28 mouse cellular contexts compared by ENCODE assay signal in genomic region chr5:53514959-53515612, GRCm38 (mm10). TPM values are rescaled to one million over a fixed set of nuclear protein-coding genes. Genes with fewer than 3 reads are reported as not detected.
DNase-seq lines count a peak whose midpoint lies in the region; ATAC-seq and TF ChIP-seq lines count a peak whose summit lies in the region.
"Had no signal": no experiment of that assay in that cellular context is flagged by ENCODE, and none has a peak within 500 bp of the region (broad histone marks: within the 10 kb centered on the region; RNA-seq: fewer than 3 reads in every experiment).

No protein-coding gene starts in this region.

- no peaks in the 10 kb centered on the region for H3K27me3 ChIP-seq in forebrain, embryonic 16.5 days (replicated peaks; ENCODE audit: control insufficient read depth, insufficient read depth, low read length)
- no peaks in the 10 kb centered on the region for H3K27me3 ChIP-seq in forebrain, embryonic 11.5 days (ENCODE audit: control insufficient read depth, insufficient read depth, low read length)
- H3K27me3 ChIP-seq in midbrain, embryonic 15.5 days (replicated peaks) = no peaks in the 10 kb centered on the region
- H3K27me3 ChIP-seq in midbrain, embryonic 10.5 days (ENCODE audit: low read depth, poor library complexity, severe bottlenecking) = no peaks in the 10 kb centered on the region
- no peaks in the 10 kb centered on the region for H3K27me3 ChIP-seq in lung, postnatal 0 days (replicated peaks; ENCODE audit: insufficient read depth, low read length)
- H3K27me3 ChIP-seq: liver, embryonic 13.5 days; midbrain, embryonic 12.5 days; neural tube, embryonic 13.5 days; Patski had no signal

- ATAC-seq in forebrain, embryonic 16.5 days = peak; percentile 80
- no peak for ATAC-seq in forebrain, embryonic 11.5 days (replicated peaks; ENCODE audit: low FRiP score)
- peak; percentile 73; the same call in 1 of the 2 replicates for ATAC-seq in midbrain, embryonic 15.5 days (replicated peaks)
- 0 out of 2 replicates have a peak, but pooled peaks have one; percentile 36 for ATAC-seq in common myeloid progenitor, adult 5-6 weeks (replicated peaks; ENCODE audit: low read depth, poor library complexity, severe bottlenecking)
- ATAC-seq in lung, postnatal 0 days = peak; percentile 57
- ATAC-seq: hindbrain, postnatal 0 days; Patski had no signal

- H3K27ac ChIP-seq in forebrain, embryonic 16.5 days (ENCODE audit: low read length) = no peak overlapping the region
- no peak overlapping the region for H3K27ac ChIP-seq in forebrain, embryonic 11.5 days (ENCODE audit: low read depth, low read length)
- no peak overlapping the region for H3K27ac ChIP-seq in midbrain, embryonic 15.5 days
- H3K27ac ChIP-seq in midbrain, embryonic 10.5 days (replicated peaks) = no peak overlapping the region
- H3K27ac ChIP-seq in lung, postnatal 0 days (ENCODE audit: low read length) = no peak overlapping the region
- no peak overlapping the region for H3K27ac ChIP-seq in layer of hippocampus, adult 2 months
- H3K27ac ChIP-seq: heart, embryonic 13.5 days; hindbrain, postnatal 0 days; left cerebral cortex, adult 2 months; liver, embryonic 13.5 days; midbrain, embryonic 12.5 days; neural tube, embryonic 13.5 days had no signal

- H3K4me3 ChIP-seq in forebrain, embryonic 16.5 days (replicated peaks; ENCODE audit: low read length) = no peak overlapping the region
- no peak overlapping the region for H3K4me3 ChIP-seq in forebrain, embryonic 11.5 days (ENCODE audit: low read depth, low read length)
- no peak overlapping the region for H3K4me3 ChIP-seq in midbrain, embryonic 15.5 days
- no peak overlapping the region for H3K4me3 ChIP-seq in midbrain, embryonic 10.5 days
- no peak overlapping the region for H3K4me3 ChIP-seq in lung, postnatal 0 days (ENCODE audit: low read depth, low read length)
- no peak overlapping the region for H3K4me3 ChIP-seq in layer of hippocampus, adult 2 months
- H3K4me3 ChIP-seq: heart, embryonic 13.5 days; left cerebral cortex, adult 2 months; liver, embryonic 13.5 days; midbrain, embryonic 12.5 days; myocyte; neural tube, embryonic 13.5 days had no signal

- peaks cover 6% of the 10 kb centered on the region for H3K4me1 ChIP-seq in forebrain, embryonic 16.5 days (replicated peaks; ENCODE audit: control insufficient read depth, insufficient read depth, low read length)
- 0 out of 2 replicates have a peak, but pooled peaks cover 2% of the 10 kb centered on the region for H3K4me1 ChIP-seq in forebrain, embryonic 11.5 days (replicated peaks; ENCODE audit: control insufficient read depth, insufficient read depth, low read length)
- no peaks in the 10 kb centered on the region for H3K4me1 ChIP-seq in midbrain, embryonic 15.5 days
- 0 out of 2 replicates have a peak, but pooled peaks cover 2% of the 10 kb centered on the region for H3K4me1 ChIP-seq in midbrain, embryonic 10.5 days
- no peaks in the 10 kb centered on the region for H3K4me1 ChIP-seq in lung, postnatal 0 days (ENCODE audit: insufficient read depth, low read depth, low read length)
- H3K4me1 ChIP-seq: liver, embryonic 13.5 days; neural tube, embryonic 13.5 days had no signal

- H3K9me3 ChIP-seq in forebrain, embryonic 16.5 days (ENCODE audit: control insufficient read depth, low read length) = no peaks in the 10 kb centered on the region
- no peaks in the 10 kb centered on the region for H3K9me3 ChIP-seq in forebrain, embryonic 11.5 days (ENCODE audit: control insufficient read depth, low read length)
- no peaks in the 10 kb centered on the region for H3K9me3 ChIP-seq in midbrain, embryonic 15.5 days
- no peaks in the 10 kb centered on the region for H3K9me3 ChIP-seq in midbrain, embryonic 10.5 days (replicated peaks)
- no peaks in the 10 kb centered on the region for H3K9me3 ChIP-seq in lung, postnatal 0 days (ENCODE audit: low read length)
- H3K9me3 ChIP-seq: liver, embryonic 13.5 days; midbrain, embryonic 12.5 days; neural tube, embryonic 13.5 days had no signal

- H3K36me3 ChIP-seq in forebrain, embryonic 16.5 days (ENCODE audit: control insufficient read depth, insufficient read depth) = no peaks in the 10 kb centered on the region
- H3K36me3 ChIP-seq in forebrain, embryonic 11.5 days (ENCODE audit: control insufficient read depth, insufficient read depth, low read length) = no peaks in the 10 kb centered on the region
- no peaks in the 10 kb centered on the region for H3K36me3 ChIP-seq in midbrain, embryonic 15.5 days (replicated peaks)
- no peaks in the 10 kb centered on the region for H3K36me3 ChIP-seq in midbrain, embryonic 10.5 days
- H3K36me3 ChIP-seq in lung, postnatal 0 days (ENCODE audit: insufficient read depth, low read length) = no peaks in the 10 kb centered on the region
- H3K36me3 ChIP-seq: heart, embryonic 13.5 days; liver, embryonic 13.5 days; midbrain, embryonic 12.5 days; neural tube, embryonic 13.5 days had no signal

- H3K9ac ChIP-seq in forebrain, embryonic 16.5 days (replicated peaks; ENCODE audit: low read depth, low read length) = no peak overlapping the region
- H3K9ac ChIP-seq in forebrain, embryonic 11.5 days (ENCODE audit: low read length) = no peak overlapping the region
- H3K9ac ChIP-seq in midbrain, embryonic 15.5 days = no peak overlapping the region
- H3K9ac ChIP-seq in lung, postnatal 0 days (replicated peaks; ENCODE audit: low read depth) = no peak overlapping the region
- H3K9ac ChIP-seq: heart, embryonic 13.5 days; liver, embryonic 13.5 days; midbrain, embryonic 12.5 days; neural tube, embryonic 13.5 days had no signal

- no peak overlapping the region for H3K4me2 ChIP-seq in forebrain, embryonic 16.5 days (ENCODE audit: low read length)
- H3K4me2 ChIP-seq in forebrain, embryonic 11.5 days (ENCODE audit: low read depth, low read length, severe bottlenecking) = no peak overlapping the region
- H3K4me2 ChIP-seq in midbrain, embryonic 15.5 days = no peak overlapping the region
- no peak overlapping the region for H3K4me2 ChIP-seq in lung, postnatal 0 days (replicated peaks; ENCODE audit: low read depth, low read length)
- H3K4me2 ChIP-seq: heart, embryonic 13.5 days; liver, embryonic 13.5 days; midbrain, embryonic 12.5 days; neural tube, embryonic 13.5 days had no signal

- no peak for TF ChIP-seq CTCF in lung, postnatal 0 days (IDR thresholded peaks at IDR 0.05)
- no peak for TF ChIP-seq CTCF in layer of hippocampus, adult 2 months (conservative IDR thresholded peaks at IDR 0.05)

- TF ChIP-seq EP300 in lung, postnatal 0 days (IDR thresholded peaks at IDR 0.05) = no peak

- no peak for DNase-seq in forebrain, embryonic 11.5 days (ENCODE audit: low spot score)
- no peak for DNase-seq in midbrain, embryonic 10.5 days (ENCODE audit: low spot score)
- DNase-seq in lung, postnatal 0 days (ENCODE audit: low spot score) = peak; percentile 42
- no peak for DNase-seq in right cerebral cortex, adult 18-20 months
- no peak for DNase-seq in layer of hippocampus, adult 2 months (ENCODE audit: low spot score in 2 of 2)
- DNase-seq: adrenal gland, adult 2 months; cerebellum, adult 11-12 months; cerebellum, postnatal 25 days; embryo, embryonic 11 days; gastrocnemius, postnatal 14 days; heart, adult 11 months; heart, postnatal 14 days; kidney, adult 18-20 months; liver, embryonic 13.5 days; retina, postnatal 1 day; right cerebral cortex, postnatal 4 days; thymus, adult 18-20 months; thymus, postnatal 4 days had no signal

- 53% methylated on average over 4 of the region's 4 CpGs for WGBS in forebrain, embryonic 16.5 days
- WGBS in forebrain, embryonic 11.5 days = 84% methylated on average over 4 of the region's 4 CpGs
- 67% methylated on average over 4 of the region's 4 CpGs for WGBS in midbrain, embryonic 15.5 days
- 92% methylated on average over 4 of the region's 4 CpGs for WGBS in midbrain, embryonic 10.5 days
- 54% methylated on average over 4 of the region's 4 CpGs for WGBS in lung, postnatal 0 days

RNA-seq across cellular contexts. Expression of gene Rbpj, which starts 49.1 kb away (rescaled TPM):
- polyA plus RNA-seq in forebrain, embryonic 16.5 days (2015; fragmentation: Nextera tagmentation; extraction: Ambion mirVana) = 38.7 and 47.6 TPM in 2 replicates
- 59.2 and 61.5 TPM in 2 replicates for polyA plus RNA-seq in forebrain, embryonic 11.5 days (2014; fragmentation: Nextera tagmentation; extraction: Ambion mirVana)
- 30.7 and 32.2 TPM in 2 replicates for polyA plus RNA-seq in midbrain, embryonic 15.5 days (2015; fragmentation: Nextera tagmentation; extraction: Ambion mirVana)
- polyA plus RNA-seq in midbrain, embryonic 10.5 days (2016; fragmentation: Nextera tagmentation; extraction: Ambion mirVana) = 36.3 and 45.7 TPM in 2 replicates
- total RNA-seq in common myeloid progenitor, adult 5-6 weeks (2017) = 41.7 and 51.3 TPM in 2 replicates
- 22.7 and 22.9 TPM in 2 replicates for polyA plus RNA-seq in lung, postnatal 0 days (2015; fragmentation: Nextera tagmentation; extraction: Ambion mirVana)
- 10 to 100 TPM; 21.6 to 24.0 TPM for total RNA-seq in layer of hippocampus, adult 2 months (2021)
